Mouse (Mus musculus) cortical plate, adult 2 months (tissue): ENCODE measurements at regions not wholly inside any gene's neighbourhood (a gene's known extent, or its start where the extent isn't known, plus 50 kb on each side); places are given as distances from the start of the nearest gene placed in this dataset.

Experiments used
- CTCF ChIP-seq: fragments of 200-500 bp; IDR thresholded peaks from 2 replicates; pipeline ENCODE4 v1.5.1; 2011; ENCODE audit warnings: mild to moderate bottlenecking, control low read depth, low read length; ENCODE audit not compliant: insufficient read depth; ENCODE audit errors: extremely low read depth
- POLR2A ChIP-seq: fragments of 200-500 bp; IDR thresholded peaks from 2 replicates; pipeline ENCODE4 v1.6.1; 2011; ENCODE audit warnings: mild to moderate bottlenecking, low read length, control low read depth; ENCODE audit not compliant: insufficient read depth; ENCODE audit errors: extremely low read depth

- no peak for TF ChIP-seq CTCF
- no peak for TF ChIP-seq POLR2A
Observed at GRCm38 (mm10) chr8:26568423-26569060, 408.6 kb upstream of the Zfp703 start.
